Comparison of ENCODE assay signal across 8 mouse cellular contexts in the genomic region with DNA sequence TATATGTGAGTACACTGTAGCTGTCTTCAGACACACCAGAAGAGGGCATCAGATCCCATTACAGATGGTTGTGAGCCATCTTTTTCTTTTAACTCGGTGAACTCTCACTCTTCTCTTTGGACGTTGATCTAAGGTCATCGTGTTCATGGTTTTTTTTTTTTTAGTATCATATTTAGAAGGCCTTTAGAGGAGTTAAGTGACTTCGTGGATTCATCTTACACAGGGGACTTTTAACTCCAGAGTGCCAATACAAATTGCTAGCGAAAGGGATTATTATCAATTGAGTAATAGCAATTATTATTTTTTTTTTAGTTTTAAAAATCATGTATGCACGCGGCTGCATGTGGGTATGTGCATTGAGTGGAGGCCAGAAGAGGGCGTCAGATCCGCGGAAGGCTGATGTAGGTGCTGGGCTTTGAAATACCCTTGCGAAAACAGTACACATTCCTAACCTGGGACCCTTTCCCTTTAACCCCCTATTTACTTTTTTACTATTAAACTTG. TPM values are rescaled to one million over a fixed set of nuclear protein-coding genes. Genes with fewer than 3 reads are reported as not detected.
DNase-seq lines count a peak whose midpoint lies in the region; ATAC-seq and TF ChIP-seq lines count a peak whose summit lies in the region.

No protein-coding gene starts in this region.

- peak overlapping the region; percentile 55 for H3K4me3 ChIP-seq in limb, embryonic 12.5 days (replicated peaks)
- H3K4me3 ChIP-seq in midbrain, embryonic 11.5 days (ENCODE audit: low read depth, low read length): peak overlapping the region; percentile 48
- H3K4me3 ChIP-seq in thymus, adult 2 months (ENCODE audit: control insufficient read depth, insufficient read depth, low read length): peak overlapping the region; percentile 99

- peak overlapping the region; percentile 68 for H3K9ac ChIP-seq in limb, embryonic 12.5 days (replicated peaks)
- H3K9ac ChIP-seq in midbrain, embryonic 11.5 days (ENCODE audit: low read length): peak overlapping the region; percentile 75

- H3K4me1 ChIP-seq in limb, embryonic 12.5 days (replicated peaks): peaks cover 27% of the 10 kb centered on the region
- H3K4me1 ChIP-seq in midbrain, embryonic 11.5 days (ENCODE audit: control insufficient read depth, insufficient read depth, low read length): peaks cover 7% of the 10 kb centered on the region; the same call in 1 of the 2 replicates
- no peaks in the 10 kb centered on the region for H3K4me1 ChIP-seq in thymus, adult 2 months (replicated peaks; ENCODE audit: control insufficient read depth, insufficient read depth, low read length)

- ATAC-seq in cerebellum, adult (ENCODE audit: insufficient number of reproducible peaks, low FRiP score, low TSS enrichment): 0 out of 2 replicates have a peak, but pooled peaks have one; percentile 12
- peak; percentile 52 for ATAC-seq in limb, embryonic 12.5 days (ENCODE audit: insufficient number of reproducible peaks, insufficient read depth, low FRiP score, low TSS enrichment, low read depth)
- peak; percentile 87 for ATAC-seq in midbrain, embryonic 11.5 days (ENCODE audit: low FRiP score)

- no peak for TF ChIP-seq POLR2A in thymus, adult 2 months (IDR thresholded peaks at IDR 0.05; ENCODE audit: control insufficient read depth, extremely low read depth, insufficient read depth, low read length, poor library complexity)

- H3K27me3 ChIP-seq in limb, embryonic 12.5 days: no peaks in the 10 kb centered on the region
- H3K27me3 ChIP-seq in midbrain, embryonic 11.5 days (ENCODE audit: control insufficient read depth, insufficient read depth, low read length): no peaks in the 10 kb centered on the region
- H3K27me3 ChIP-seq in thymus, adult 2 months (ENCODE audit: control insufficient read depth, insufficient read depth, low read length): no peaks in the 10 kb centered on the region

- H3K9me3 ChIP-seq in limb, embryonic 12.5 days: no peaks in the 10 kb centered on the region
- H3K9me3 ChIP-seq in midbrain, embryonic 11.5 days (ENCODE audit: control insufficient read depth, low read length): no peaks in the 10 kb centered on the region

- intact Hi-C loops in heart, postnatal 14 days (cut with DNase I): loop anchor here (10.0 kb wide), 1 partner anchor 72 kb away; no protein-coding TSS in a partner anchor

- peaks cover 10% of the 10 kb centered on the region; the same call in 1 of the 2 replicates for H3K36me3 ChIP-seq in limb, embryonic 12.5 days
- no peaks in the 10 kb centered on the region for H3K36me3 ChIP-seq in midbrain, embryonic 11.5 days (ENCODE audit: control insufficient read depth, insufficient read depth, low read length)
- H3K36me3 ChIP-seq in thymus, adult 2 months (ENCODE audit: control insufficient read depth, insufficient read depth, low read length): no peaks in the 10 kb centered on the region

- TF ChIP-seq CTCF in thymus, adult 2 months (IDR thresholded peaks at IDR 0.05; ENCODE audit: borderline replicate concordance, control insufficient read depth, extremely low read depth, insufficient read depth, low read length, poor library complexity): no peak

- DNase-seq in cerebellum, adult 8-10 months: no peak
- peak; percentile 85 for DNase-seq in A20 (ENCODE audit: low read depth, low spot score)
- DNase-seq in cerebellum, postnatal 4 days (ENCODE audit: low spot score in 2 of 2): peak; percentile 28 to 56
- DNase-seq in heart, postnatal 14 days: peak; percentile 12 to 37
- DNase-seq in midbrain, embryonic 11.5 days (ENCODE audit: low spot score, missing footprints): no peak
- peak; percentile 59 for DNase-seq in thymus, adult 2 months

- H3K4me2 ChIP-seq in limb, embryonic 12.5 days: peak overlapping the region; percentile 57
- peak overlapping the region; percentile 51 for H3K4me2 ChIP-seq in midbrain, embryonic 11.5 days

- WGBS in limb, embryonic 12.5 days: 4% methylated on average over 11 of the region's 11 CpGs
- 4% methylated on average over 11 of the region's 11 CpGs for WGBS in midbrain, embryonic 11.5 days
- WGBS in thymus, adult 2 months: 4% methylated on average over 11 of the region's 11 CpGs

- peak overlapping the region; percentile 93 for H3K27ac ChIP-seq in limb, embryonic 12.5 days
- peak overlapping the region; percentile 72 for H3K27ac ChIP-seq in midbrain, embryonic 11.5 days (ENCODE audit: low read depth, low read length)
- peak overlapping the region; percentile 84; the same call in 1 of the 2 replicates for H3K27ac ChIP-seq in thymus, adult 2 months (ENCODE audit: control insufficient read depth, insufficient read depth, low read length)

RNA-seq across cellular contexts. Expression of a gene that starts 0.5 kb away (rescaled TPM):
- total RNA-seq in heart, postnatal 14 days (2021): 10 to 100 TPM; 11.7 to 12.6 TPM
- 66.1 and 68.2 TPM in 2 replicates for polyA plus RNA-seq in limb, embryonic 12.5 days (2016; fragmentation: Nextera tagmentation; extraction: Ambion mirVana)
- 52.3 and 57.7 TPM in 2 replicates for polyA plus RNA-seq in midbrain, embryonic 11.5 days (2014; fragmentation: Nextera tagmentation; extraction: Ambion mirVana)
- 4.0 and 4.7 TPM in 2 replicates for polyA plus RNA-seq in thymus, adult 2 months (2012; rRNA removed)

RNA-seq across cellular contexts. Expression of a gene that starts 22.6 kb away (rescaled TPM):
- total RNA-seq in heart, postnatal 14 days (2021): not detected
- 5.5 and 6.3 TPM in 2 replicates for polyA plus RNA-seq in limb, embryonic 12.5 days (2016; fragmentation: Nextera tagmentation; extraction: Ambion mirVana)
- polyA plus RNA-seq in midbrain, embryonic 11.5 days (2014; fragmentation: Nextera tagmentation; extraction: Ambion mirVana): 14.2 and 14.4 TPM in 2 replicates
- polyA plus RNA-seq in thymus, adult 2 months (2012; rRNA removed): 0.46 and 0.89 TPM in 2 replicates

RNA-seq across cellular contexts. Expression of a gene that starts 22.6 kb away (rescaled TPM):
- 10 to 100 TPM; 11.1 to 11.4 TPM for total RNA-seq in heart, postnatal 14 days (2021)
- polyA plus RNA-seq in limb, embryonic 12.5 days (2016; fragmentation: Nextera tagmentation; extraction: Ambion mirVana): 30.1 and 31.4 TPM in 2 replicates
- polyA plus RNA-seq in midbrain, embryonic 11.5 days (2014; fragmentation: Nextera tagmentation; extraction: Ambion mirVana): 14.5 and 14.7 TPM in 2 replicates
- polyA plus RNA-seq in thymus, adult 2 months (2012; rRNA removed): 3.6 TPM in 2 replicates

Comparison
In these comparisons a context has a peak if more than half of its experiments do, and no peak if none do; other contexts are left out.
1. DNase-seq: peak in A20 (single experiment), cerebellum, postnatal 4 days (2 of 2), heart, postnatal 14 days (2 of 2) and thymus, adult 2 months (single experiment); none in cerebellum, adult 8-10 months (single experiment) and midbrain, embryonic 11.5 days (single experiment).
2. ATAC-seq: peak in every context shown above with its lines; median percentile 87 in midbrain, embryonic 11.5 days; 52 in limb, embryonic 12.5 days; 12 in cerebellum, adult.
3. H3K4me3 ChIP-seq: peak in every context shown above with its lines; median percentile 99 in thymus, adult 2 months; 55 in limb, embryonic 12.5 days; 48 in midbrain, embryonic 11.5 days.
4. Peak in every context shown above with its lines, with median percentiles within 50 percentile points of each other: H3K27ac ChIP-seq.